Mouse (Mus musculus) regulatory T cell (primary cell): Measurements from ENCODE around the gene Sh2b1.

ENCODE experiments used
- in situ Hi-C: fragments of 300-600 bp; cut with MboI, MseI; formaldehyde crosslinking; loops from one replicate; pipeline ENCODE4 v1.15.1; 2025; ENCODE audit warnings: high pct_unique_total_duplicates

The Sh2b1 gene

GRCm38 (mm10) chr7:126474486-126474955, 703 bp downstream of the Sh2b1 start:
- in situ Hi-C loops, result loop anchor here (5.0 kb wide), 1 partner anchor 77 kb away; the partner anchor contains the start of gene Nfatc2ip

- in situ Hi-C loops, result loop anchor here (5.0 kb wide), 1 partner anchor 76 kb away; the partner anchor contains the start of gene Nfatc2ip
These were observed 1.6 kb downstream of the Sh2b1 start for GRCm38 (mm10) chr7:126473470-126474086.

- in situ Hi-C loops, result loop anchor here (5.0 kb wide), 1 partner anchor 75 kb away; the partner anchor contains the start of gene Nfatc2ip
These were observed 2.5 kb downstream of the Sh2b1 start for GRCm38 (mm10) chr7:126472713-126473112.

- in situ Hi-C loops, result loop anchor here (5.0 kb wide), 1 partner anchor 75 kb away; the partner anchor contains the start of gene Nfatc2ip
These were observed 2.9 kb downstream of the Sh2b1 start for GRCm38 (mm10) chr7:126472306-126472705.

- in situ Hi-C loops, result loop anchor here (5.0 kb wide), 1 partner anchor 75 kb away; the partner anchor contains the start of gene Nfatc2ip
These were observed 3.4 kb downstream of the Sh2b1 start for GRCm38 (mm10) chr7:126471853-126472252.

GRCm38 (mm10) chr7:126471361-126471760, 3.9 kb downstream of the Sh2b1 start:
- in situ Hi-C loops, result loop anchor here (5.0 kb wide), 1 partner anchor 74 kb away; the partner anchor contains the start of gene Nfatc2ip

- in situ Hi-C loops, result loop anchor here (5.0 kb wide), 1 partner anchor 73 kb away; the partner anchor contains the start of gene Nfatc2ip
These were observed 5.1 kb downstream of the Sh2b1 start for GRCm38 (mm10) chr7:126470077-126470476.

GRCm38 (mm10) chr7:126467834-126468627, 7.2 kb downstream of the Sh2b1 start:
- in situ Hi-C loops, result no loop called here

- in situ Hi-C loops, result no loop called here
These were observed 8.0 kb downstream of the Sh2b1 start for GRCm38 (mm10) chr7:126467271-126467670.

GRCm38 (mm10) chr7:126466707-126467106, 8.5 kb downstream of the Sh2b1 start:
- in situ Hi-C loops, result no loop called here

- in situ Hi-C loops, result no loop called here
These were observed 9.1 kb downstream of the Sh2b1 start for GRCm38 (mm10) chr7:126466116-126466515.

- in situ Hi-C loops, result no loop called here
These were observed 9.8 kb downstream of the Sh2b1 start for GRCm38 (mm10) chr7:126465246-126466030.

GRCm38 (mm10) chr7:126464836-126465235, 10.4 kb downstream of the Sh2b1 start:
- in situ Hi-C loops, result no loop called here

GRCm38 (mm10) chr7:126464121-126464520, 11.1 kb downstream of the Sh2b1 start:
- in situ Hi-C loops, result no loop called here

- in situ Hi-C loops, result no loop called here
These were observed 11.7 kb downstream of the Sh2b1 start for GRCm38 (mm10) chr7:126463547-126463946.

- in situ Hi-C loops, result no loop called here
These were observed 12.2 kb downstream of the Sh2b1 start, which contains the start of gene Atp2a1 for GRCm38 (mm10) chr7:126463004-126463403. Gene Atp2a1 (minus strand): TSS chr7:126463108.

- in situ Hi-C loops, result no loop called here
These were observed 13.6 kb downstream of the Sh2b1 start for GRCm38 (mm10) chr7:126461626-126462025.

- in situ Hi-C loops, result no loop called here
These were observed 14.4 kb downstream of the Sh2b1 start for GRCm38 (mm10) chr7:126460623-126461399.

GRCm38 (mm10) chr7:126458844-126459618, 16.2 kb downstream of the Sh2b1 start:
- in situ Hi-C loops, result no loop called here

GRCm38 (mm10) chr7:126458225-126458624, 17.0 kb downstream of the Sh2b1 start:
- in situ Hi-C loops, result no loop called here
